Mouse (Mus musculus) T-cell, adult 2 months (primary cell): ENCODE results near the gene Elmo1.

Experiments
- DNase-seq: peaks from one replicate; pipeline ENCODE4 v3.0.0; 2022; ENCODE audit warnings: low spot score

Elmo1 gene

DNA sequence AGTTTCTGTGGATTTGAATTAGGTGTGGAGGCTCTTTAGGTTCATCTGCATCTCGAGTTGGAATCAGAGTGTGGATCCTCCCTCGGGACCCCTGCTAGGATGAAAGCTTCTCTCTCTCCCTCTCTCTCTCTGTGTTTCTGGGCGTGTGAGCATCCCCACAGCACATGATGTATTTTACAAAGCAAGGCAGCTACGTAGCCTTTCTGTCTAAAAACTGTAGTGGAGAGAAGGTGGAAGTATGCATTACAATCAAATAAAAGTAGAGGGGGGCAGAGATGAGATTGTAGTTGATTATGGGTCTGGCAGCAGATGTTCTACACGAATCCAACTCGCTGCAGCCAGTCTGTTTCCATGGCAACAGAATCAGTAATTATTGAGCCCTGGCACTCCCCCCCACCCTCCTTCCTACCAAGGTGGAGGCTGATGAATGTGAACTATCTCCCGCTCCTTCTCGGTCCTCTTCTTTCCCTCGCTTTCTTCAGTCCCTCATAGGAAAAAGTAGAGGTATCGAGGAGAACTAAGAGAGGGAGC lies 382.0 kb downstream of the Elmo1 start:
- no peak for DNase-seq

GRCm38 (mm10) chr13:20472891-20473539 lies 382.6 kb downstream of the Elmo1 start:
- DNase-seq, result no peak

DNA sequence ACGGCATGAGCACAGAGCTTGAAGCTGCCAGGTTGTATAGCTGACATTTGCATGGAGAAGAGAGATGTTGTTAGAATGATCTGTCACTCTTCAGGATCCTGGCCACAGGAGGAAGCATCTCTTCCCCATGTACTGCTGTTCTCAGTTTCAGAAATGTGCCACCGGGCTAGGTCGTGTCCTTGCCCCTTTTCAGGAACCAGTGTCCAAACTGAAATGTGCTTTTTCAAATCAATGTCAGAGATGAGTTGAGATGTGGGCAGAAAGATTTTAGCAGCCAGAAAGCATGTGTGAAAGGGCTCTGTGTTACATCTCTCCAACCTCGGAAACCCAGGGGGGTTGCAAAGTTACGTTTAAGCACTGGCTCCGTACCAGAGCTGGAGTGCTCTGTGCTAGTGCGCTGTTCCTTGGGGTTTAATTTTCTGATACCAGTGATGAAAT lies 383.3 kb downstream of the Elmo1 start:
- DNase-seq, result no peak

DNA sequence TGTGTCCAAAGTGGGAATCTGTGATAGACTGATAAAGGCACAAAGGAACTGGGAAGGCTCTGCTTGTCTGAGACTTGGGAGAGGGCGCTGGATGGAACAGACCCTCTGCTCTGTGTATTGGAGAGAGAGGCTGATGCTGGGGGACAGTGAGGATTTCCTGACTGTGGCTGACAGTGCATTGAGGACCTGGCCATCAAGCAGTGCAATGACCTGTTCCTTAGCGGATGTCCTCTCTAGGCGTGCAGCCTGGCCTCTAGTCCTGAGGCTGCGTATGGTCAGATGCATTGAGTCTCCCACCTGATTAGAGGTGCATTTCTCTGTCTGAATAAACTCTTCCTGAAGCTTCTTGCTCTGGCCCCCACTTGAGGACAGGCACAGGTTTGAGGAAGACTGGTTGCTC lies 384.2 kb downstream of the Elmo1 start:
- no peak for DNase-seq

DNA sequence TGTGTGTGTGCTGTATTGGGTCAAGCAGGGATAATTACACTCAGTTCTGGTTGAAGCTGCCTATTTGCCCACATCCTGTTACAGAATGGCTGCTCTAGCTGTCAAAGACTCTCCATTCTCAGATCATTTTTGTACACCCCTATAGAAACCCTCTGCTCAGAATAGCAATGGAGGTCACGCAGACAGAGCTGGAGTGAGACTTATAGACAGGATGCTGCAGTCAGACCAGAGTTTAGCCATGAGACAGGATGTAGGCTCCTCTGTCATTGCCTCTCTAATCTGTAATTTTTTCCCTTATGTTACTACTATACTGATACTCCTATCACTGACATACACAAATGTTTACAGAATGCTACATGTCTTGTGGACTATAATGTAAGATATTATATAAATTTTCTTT lies 391.4 kb downstream of the Elmo1 start:
- no peak for DNase-seq

DNA sequence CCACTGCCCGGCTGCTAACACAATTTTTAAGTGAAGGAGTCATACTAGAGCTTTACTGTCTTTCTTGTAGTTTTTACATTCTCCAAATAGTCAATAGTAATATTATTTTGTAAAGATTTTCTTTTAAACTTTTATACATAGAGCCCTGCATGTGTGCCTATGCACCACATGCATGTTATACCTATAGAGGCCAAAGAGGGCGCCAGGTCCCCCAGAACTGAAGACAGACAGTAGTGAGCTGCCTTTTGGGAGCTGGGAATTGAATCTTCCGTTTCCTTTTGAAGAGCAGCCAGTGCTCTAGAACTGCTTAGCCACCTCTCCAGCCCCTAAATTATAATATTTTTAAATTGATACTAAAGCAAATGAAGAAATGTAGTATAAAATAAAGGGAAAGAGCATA lies 398.7 kb downstream of the Elmo1 start:
- DNase-seq, result no peak

DNA sequence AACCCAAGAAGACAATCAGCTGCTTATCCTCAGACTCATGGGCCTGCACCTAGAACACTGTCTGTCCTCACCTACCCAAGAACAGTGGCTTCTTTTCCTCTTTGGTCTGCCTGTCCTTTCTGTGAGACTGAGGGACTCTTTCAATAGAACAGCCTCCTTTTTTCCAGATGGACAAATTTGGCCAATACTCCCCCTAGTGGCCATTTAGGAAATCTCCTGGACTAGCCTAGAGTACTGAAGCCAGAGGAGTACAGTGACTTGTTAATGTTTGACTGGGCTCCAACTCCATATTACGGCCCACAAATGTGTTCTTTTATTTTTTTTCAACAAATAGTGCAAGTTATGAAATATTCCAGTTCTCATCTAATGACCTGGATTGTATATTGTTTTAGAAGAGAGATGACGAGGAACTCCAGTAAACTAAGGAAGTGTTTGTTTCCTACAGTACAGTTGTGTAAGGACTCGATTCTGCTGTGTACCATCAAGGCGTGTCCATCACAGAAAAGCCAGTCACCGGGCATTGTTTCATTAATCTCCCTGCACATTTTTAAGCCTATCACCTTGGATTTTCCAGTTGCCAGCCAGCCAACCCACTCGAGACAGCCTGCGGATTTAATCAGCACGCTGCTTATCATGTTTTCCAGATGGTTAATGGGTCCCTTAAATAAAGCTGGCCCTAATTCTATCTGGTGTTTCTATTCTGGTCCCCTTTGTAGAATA lies 399.5 kb downstream of the Elmo1 start:
- peak; percentile 4 for DNase-seq

DNA sequence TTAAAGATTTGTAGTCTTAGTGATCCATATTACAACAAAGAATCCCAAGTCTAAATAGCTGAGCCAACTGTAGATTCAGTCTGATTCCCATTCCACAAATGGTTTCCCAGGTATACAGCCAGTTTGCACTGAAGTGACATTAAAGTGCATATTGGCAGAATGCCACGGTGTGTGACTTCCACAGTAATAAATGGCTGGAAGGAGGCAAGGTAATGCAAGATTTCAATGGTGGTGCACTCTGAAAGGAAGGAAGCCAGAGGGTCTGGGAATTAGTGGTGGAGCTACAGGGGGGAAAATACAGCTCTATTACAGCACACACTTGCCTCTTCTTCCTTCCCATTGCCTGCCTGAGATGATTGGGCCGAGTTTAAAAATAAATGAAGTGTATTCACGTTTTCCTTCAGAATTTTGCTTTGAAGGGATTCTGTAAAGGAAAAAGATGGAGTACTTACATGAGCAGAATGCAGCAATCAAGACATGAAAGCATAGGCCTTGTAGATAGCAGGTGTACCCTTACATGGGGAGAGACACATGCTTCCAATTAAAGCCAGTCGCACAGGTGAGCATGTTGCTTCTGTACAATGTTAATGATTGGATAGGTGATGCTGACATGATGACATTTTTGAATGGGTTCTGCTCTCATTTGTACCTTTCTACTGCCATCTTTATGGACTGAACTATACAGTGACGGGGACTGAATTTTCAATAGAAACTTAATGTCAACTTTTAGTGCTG lies 400.6 kb downstream of the Elmo1 start:
- no peak for DNase-seq

GRCm38 (mm10) chr13:20491666-20492065 lies 401.3 kb downstream of the Elmo1 start:
- no peak for DNase-seq

DNA sequence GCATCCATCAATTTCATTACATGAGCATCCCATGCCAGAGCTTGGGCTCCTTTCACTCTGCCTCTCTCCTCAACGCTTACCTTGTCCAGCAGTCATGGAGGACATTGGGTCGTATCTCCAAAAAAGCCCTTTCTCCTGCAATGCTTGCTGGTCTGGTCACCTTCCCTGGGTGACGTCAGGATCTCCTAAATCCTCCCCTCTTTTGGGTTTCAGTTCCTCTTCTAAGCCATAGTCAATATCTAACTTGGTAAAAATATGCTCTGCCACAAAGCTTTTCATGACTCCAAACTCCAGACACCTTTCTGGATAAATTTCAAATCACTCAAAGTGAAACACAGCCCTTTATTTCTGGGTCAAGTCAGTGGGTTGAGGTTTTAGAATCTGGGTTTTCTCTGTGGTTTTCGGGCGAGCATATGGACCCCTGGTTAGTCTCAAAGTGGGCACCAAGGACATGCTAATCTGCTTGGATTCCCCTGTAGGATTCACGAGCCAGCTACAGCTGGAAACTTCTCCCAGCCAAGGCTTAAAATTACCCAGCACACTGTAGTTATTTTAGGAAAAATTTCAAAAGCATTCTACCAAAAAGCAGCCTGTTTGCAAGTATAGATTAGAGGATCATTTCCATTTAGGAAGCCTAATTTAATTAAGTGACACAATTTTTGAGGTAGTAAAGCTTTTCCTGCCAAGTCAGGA lies 403.8 kb downstream of the Elmo1 start:
- no peak for DNase-seq

DNA sequence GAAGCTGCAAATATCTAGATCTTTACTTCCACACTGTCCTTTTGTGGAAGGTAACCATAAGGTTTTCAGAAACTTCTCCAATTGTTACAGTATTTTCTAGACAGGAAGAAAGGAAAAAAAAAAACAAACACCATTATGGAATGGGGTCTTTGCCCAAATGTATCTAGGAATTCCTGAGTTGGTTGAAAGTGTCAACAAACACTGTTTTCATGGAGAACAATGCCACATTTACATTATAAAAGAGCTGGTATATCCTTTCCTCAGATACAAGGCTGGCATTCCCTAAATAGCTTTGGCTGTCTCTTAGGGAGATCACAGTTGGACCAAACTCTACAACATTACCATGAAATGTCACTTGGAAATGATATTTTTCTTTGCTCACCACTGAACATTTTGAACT lies 411.5 kb downstream of the Elmo1 start:
- no peak for DNase-seq

GRCm38 (mm10) chr13:20503371-20503770 lies 413.0 kb downstream of the Elmo1 start:
- DNase-seq, result no peak

DNA sequence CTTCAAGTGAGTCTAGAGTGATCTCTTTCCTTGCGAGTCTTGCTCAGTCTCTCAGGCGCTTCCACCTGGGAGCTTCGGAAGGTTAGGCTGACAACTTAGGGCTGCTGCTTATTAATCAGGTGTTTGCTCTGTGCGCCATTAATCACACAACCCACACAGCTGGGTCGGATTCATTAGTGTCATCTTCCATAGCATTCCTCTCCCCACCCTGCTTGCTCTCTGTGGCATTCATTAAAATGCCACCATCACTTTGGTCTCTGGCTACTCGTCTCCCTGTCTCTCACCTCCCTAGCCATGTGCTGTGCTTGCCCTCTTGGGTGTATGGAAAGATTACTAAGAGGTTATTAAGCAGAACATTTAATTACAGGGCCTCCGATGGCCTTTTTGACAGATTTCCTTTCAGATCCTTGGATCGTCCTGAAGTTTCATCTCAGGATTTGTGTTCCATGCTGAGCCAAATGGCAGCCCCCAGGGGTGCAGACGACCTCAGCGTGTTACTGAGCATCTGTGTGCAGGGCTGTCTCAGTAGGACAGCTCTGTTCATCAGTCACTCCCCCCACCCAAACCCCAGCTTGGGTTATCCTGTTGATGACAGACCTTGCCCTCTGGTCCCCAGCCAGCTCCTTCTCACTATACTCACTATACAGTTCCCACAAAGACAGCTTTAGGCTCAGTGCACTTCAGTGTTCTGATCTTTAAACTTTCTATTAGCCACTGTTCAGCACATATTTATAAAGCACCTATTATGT lies 417.2 kb downstream of the Elmo1 start:
- no peak for DNase-seq

DNA sequence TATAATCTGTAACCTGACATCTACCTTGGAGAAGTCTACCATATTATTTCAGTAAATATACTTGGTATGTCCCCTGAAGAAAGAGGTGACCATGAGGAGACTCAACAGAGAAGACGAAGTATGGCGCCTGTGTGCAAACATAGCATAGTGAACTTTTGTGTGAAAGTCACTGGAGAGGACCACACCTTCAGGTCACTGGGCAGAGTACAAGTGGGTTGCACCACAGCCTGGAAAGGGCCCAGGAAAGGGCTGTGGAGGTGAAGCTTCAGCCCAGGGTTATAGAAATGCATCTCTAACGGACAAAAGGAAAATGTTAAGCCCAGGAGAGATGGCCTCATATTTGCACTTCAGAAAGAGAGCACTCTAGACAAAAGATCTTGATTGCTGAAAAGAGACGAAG lies 420.6 kb downstream of the Elmo1 start:
- DNase-seq, result no peak

DNA sequence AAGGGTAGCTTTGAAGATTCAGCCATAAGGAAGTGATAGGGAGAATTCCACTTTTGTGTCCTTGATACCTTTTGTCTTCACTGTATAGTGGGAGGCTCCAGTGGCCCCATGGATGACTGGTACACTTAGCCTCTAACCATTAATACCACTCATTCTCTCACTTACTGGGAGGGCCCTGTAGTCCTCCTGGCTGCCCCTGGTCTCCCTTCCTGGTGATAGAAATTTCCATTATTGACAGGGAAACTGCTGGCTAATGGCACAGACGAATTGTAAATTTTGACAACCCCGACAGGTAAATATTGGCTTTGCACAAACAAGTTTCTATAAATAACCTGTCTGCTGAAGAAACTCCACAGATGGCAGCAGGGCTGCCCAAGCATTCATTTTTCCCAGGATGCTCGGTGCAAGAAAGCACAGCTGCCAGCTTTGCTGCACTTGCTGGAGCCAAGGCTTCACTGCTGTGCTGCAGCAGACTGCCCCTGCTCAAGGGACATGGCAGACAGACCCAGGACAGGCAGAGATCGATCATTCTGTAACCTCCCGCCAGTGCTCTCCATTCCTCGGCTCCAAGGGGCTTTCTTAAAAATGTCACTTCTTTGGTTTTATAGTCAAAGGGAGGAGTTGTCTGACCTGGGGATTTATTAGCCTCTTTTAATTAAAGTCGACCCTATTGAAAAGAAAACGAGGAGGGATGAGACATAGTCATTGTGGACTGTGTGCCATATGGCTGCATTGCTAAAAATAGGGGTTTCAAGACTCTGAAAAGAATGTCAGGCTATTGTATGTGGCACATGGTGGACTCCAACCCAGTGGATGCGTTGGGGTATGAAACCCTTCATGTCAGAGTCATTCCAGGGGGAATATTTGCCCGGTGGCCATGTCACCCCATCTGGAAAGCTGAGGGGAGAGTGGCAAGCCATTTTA lies 422.2 kb downstream of the Elmo1 start:
- no peak for DNase-seq

DNA sequence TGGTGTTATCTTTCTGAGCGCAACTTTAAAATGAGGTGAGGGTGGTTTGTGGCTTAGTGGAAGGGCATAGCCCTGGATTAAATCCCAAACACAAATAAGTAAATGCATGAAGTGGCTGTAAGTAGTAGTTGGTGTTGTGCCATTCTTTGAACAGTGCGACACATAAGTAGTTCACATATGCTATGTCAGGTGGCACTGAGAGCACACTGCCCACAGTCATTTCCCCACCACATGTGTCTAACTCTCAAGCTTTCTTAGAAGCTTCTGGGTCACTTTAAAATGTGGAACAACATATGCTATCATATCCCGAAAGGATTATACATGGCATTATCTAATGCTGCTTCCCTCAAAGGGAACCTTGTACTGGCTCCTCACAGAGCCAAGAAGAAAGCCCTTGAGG lies 424.3 kb downstream of the Elmo1 start:
- DNase-seq, result no peak

DNA sequence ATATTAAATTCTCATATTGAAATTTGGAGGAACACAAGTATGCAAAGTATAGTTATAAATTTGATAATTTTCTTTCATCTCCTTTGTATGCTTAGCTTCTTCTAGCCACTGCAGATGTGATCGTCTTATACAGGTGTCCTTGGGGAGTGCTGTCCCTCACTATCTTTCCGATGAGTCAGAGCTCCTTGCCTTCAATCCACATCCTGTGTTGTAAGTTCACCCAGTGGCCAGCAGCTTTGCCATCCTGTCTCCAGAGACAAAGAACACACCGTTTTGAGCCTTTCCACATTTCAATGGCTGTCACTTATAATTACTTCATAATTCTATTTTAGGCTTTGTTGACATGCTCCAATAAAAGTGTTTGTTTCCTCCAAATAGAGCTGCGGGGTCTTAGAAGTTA lies 425.7 kb downstream of the Elmo1 start:
- DNase-seq, result no peak

DNA sequence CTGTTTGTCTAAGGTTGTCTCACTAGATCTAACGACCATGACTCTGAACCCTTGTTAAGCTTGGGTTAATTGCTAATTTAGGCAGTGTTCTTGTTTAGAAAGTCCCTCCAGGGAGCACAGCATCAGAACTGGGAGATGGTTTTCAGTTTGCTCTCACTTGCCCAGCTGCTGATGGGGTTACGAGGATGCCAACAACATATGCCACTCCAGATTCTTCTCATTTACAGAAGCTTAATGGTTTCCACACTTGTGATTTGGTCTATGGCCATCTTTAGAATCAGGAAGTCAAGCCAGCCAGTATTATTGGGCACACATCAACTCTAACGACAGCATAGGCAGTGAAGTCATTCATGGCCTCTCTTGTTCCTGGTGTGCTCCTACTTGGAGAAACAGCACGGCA lies 427.3 kb downstream of the Elmo1 start:
- DNase-seq, result no peak

DNA sequence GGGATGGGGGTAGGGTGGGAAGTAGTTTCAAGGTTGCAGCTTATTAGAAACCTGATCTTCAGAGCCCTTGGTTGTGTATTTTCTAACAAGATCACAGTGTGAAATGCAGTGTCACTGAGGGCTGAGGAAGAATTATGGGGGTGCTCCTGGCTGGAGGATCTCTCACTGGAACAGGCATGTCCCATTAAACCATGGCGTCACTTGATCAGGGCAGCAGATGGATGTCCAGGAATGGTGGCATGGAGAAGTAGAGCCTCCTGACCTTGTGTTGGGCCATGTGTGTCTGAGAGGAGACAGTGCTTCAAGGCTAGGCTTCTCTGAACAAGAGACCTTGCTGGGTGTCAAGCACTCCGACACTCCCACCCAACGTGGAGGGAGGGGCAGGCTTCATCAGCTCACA lies 431.1 kb downstream of the Elmo1 start:
- DNase-seq, result no peak

GRCm38 (mm10) chr13:20523671-20524070 lies 433.3 kb downstream of the Elmo1 start:
- DNase-seq, result no peak

- DNase-seq, result no peak
These were observed 435.4 kb downstream of the Elmo1 start for GRCm38 (mm10) chr13:20525844-20526243.
